In the genomic region with DNA sequence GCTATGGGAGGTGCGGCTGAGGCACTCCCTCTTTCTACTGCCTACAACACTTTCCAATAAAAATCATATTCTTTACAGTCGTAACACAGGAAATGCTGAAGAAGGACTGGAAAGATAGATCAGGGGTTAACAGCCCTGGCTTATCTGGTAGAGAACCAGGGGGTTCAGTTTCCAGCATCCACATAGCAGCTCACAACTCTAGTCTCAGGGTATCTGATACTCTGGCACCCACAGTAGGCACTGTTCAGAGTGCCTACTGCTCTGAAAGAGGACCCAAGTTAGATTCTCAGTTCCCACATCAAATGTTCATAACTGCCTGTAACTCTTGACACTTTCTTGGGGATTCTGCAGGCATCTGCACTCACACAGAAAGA, we compare ENCODE assay signal across 8 mouse cellular contexts. TPM values are rescaled to one million over a fixed set of nuclear protein-coding genes. Genes with fewer than 3 reads are reported as not detected.
DNase-seq lines count a peak whose midpoint lies in the region; ATAC-seq and TF ChIP-seq lines count a peak whose summit lies in the region.

No protein-coding gene starts in this region.

- in situ Hi-C loops in Patski (cut with MboI; ENCODE audit: low pct_unique_long_range_greater_than_20kb), result loop anchor here (10.0 kb wide), 2 partner anchors 262 to 812 kb away; no protein-coding TSS in a partner anchor

- no peak for DNase-seq in heart, postnatal 25 days (ENCODE audit: low spot score)
- DNase-seq in Patski (ENCODE audit: low read depth, low spot score) (no peak), adipocyte (ENCODE audit: low spot score) (no peak)
- no peak for DNase-seq in hindbrain, embryonic 14.5 days (ENCODE audit: low spot score)
- no peak for DNase-seq in midbrain, embryonic 11.5 days (ENCODE audit: low spot score, missing footprints)
- no peak for DNase-seq in retina, embryonic 14.5 days (ENCODE audit: low spot score)
- DNase-seq in adrenal gland, postnatal 14 days, result no peak

- H3K4me2 ChIP-seq in heart, embryonic 15.5 days, result peak overlapping the region; percentile 62
- H3K4me2 ChIP-seq in hindbrain, embryonic 14.5 days (replicated peaks), result peak overlapping the region; percentile 68
- H3K4me2 ChIP-seq in midbrain, embryonic 11.5 days, result peak overlapping the region; percentile 68

- POLR2A ChIA-PET in Patski (lab: Charles Lee), result no interaction called here

- WGBS in heart, embryonic 15.5 days, result 0% methylated on average over 2 of the region's 2 CpGs
- 0% methylated on average over 2 of the region's 2 CpGs for WGBS in hindbrain, embryonic 14.5 days
- 3% methylated on average over 2 of the region's 2 CpGs for WGBS in midbrain, embryonic 11.5 days

- peaks cover 27% of the 10 kb centered on the region for H3K4me1 ChIP-seq in heart, embryonic 15.5 days (replicated peaks)
- peaks cover 8% of the 10 kb centered on the region for H3K4me1 ChIP-seq in hindbrain, embryonic 14.5 days (replicated peaks; ENCODE audit: control insufficient read depth, insufficient read depth, low read length)
- no peaks in the 10 kb centered on the region; the same call in 1 of the 2 replicates for H3K4me1 ChIP-seq in midbrain, embryonic 11.5 days (ENCODE audit: control insufficient read depth, insufficient read depth, low read length)

- H3K36me3 ChIP-seq in heart, embryonic 15.5 days, result peaks cover 9% of the 10 kb centered on the region
- H3K36me3 ChIP-seq in hindbrain, embryonic 14.5 days (replicated peaks; ENCODE audit: control insufficient read depth, insufficient read depth), result no peaks in the 10 kb centered on the region; the same call in 1 of the 2 replicates
- no peaks in the 10 kb centered on the region for H3K36me3 ChIP-seq in midbrain, embryonic 11.5 days (ENCODE audit: control insufficient read depth, insufficient read depth, low read length)

- CTCF ChIA-PET in Patski (lab: Charles Lee), result interaction anchor here (1.0 to 9.3 kb wide), 2 partner anchors 123 to 132 kb away, joined by 3 to 177 read pairs; a partner anchor contains a TSS

- no peak for TF ChIP-seq CTCF in Patski (IDR thresholded peaks at IDR 0.05)

- ATAC-seq in heart, embryonic 15.5 days (replicated peaks; ENCODE audit: insufficient number of reproducible peaks, insufficient read depth, low FRiP score, low read depth), result no peak
- ATAC-seq in Patski, result peak; percentile 3
- peak; percentile 49; the same call in 1 of the 2 replicates for ATAC-seq in hindbrain, embryonic 14.5 days (ENCODE audit: low FRiP score)
- no peak for ATAC-seq in midbrain, embryonic 11.5 days (ENCODE audit: low FRiP score)

- H3K27me3 ChIP-seq in heart, embryonic 15.5 days, result no peaks in the 10 kb centered on the region
- H3K27me3 ChIP-seq in Patski, result no peaks in the 10 kb centered on the region
- H3K27me3 ChIP-seq in hindbrain, embryonic 14.5 days (ENCODE audit: control insufficient read depth, insufficient read depth, low read length), result no peaks in the 10 kb centered on the region
- no peaks in the 10 kb centered on the region for H3K27me3 ChIP-seq in midbrain, embryonic 11.5 days (ENCODE audit: control insufficient read depth, insufficient read depth, low read length)

- peak overlapping the region; percentile 98 for H3K27ac ChIP-seq in heart, embryonic 15.5 days
- H3K27ac ChIP-seq in hindbrain, embryonic 14.5 days, result no peak overlapping the region
- no peak overlapping the region for H3K27ac ChIP-seq in midbrain, embryonic 11.5 days (ENCODE audit: low read depth, low read length)

- no peaks in the 10 kb centered on the region for H3K9me3 ChIP-seq in heart, embryonic 15.5 days (replicated peaks)
- no peaks in the 10 kb centered on the region for H3K9me3 ChIP-seq in hindbrain, embryonic 14.5 days (ENCODE audit: control insufficient read depth, low read length)
- H3K9me3 ChIP-seq in midbrain, embryonic 11.5 days (ENCODE audit: control insufficient read depth, low read length), result no peaks in the 10 kb centered on the region

- intact Hi-C loops in heart, postnatal 25 days (cut with DNase I), result loop anchor here (10.0 kb wide), 1 partner anchor 802 kb away; a partner anchor contains a TSS

- peak overlapping the region; percentile 40; the same call in 1 of the 2 replicates for H3K9ac ChIP-seq in heart, embryonic 15.5 days
- peak overlapping the region; percentile 72 for H3K9ac ChIP-seq in hindbrain, embryonic 14.5 days
- no peak overlapping the region for H3K9ac ChIP-seq in midbrain, embryonic 11.5 days (ENCODE audit: low read length)

- peak overlapping the region; percentile 81 for H3K4me3 ChIP-seq in heart, embryonic 15.5 days
- H3K4me3 ChIP-seq in hindbrain, embryonic 14.5 days (replicated peaks; ENCODE audit: low read length), result peak overlapping the region; percentile 58
- H3K4me3 ChIP-seq in midbrain, embryonic 11.5 days (ENCODE audit: low read depth, low read length), result peak overlapping the region; percentile 59

RNA-seq across cellular contexts. Expression of a gene that starts 0.4 kb away (rescaled TPM):
- 69.2 and 70.0 TPM in 2 replicates for polyA plus RNA-seq in heart, embryonic 15.5 days (2015; fragmentation: Nextera tagmentation; extraction: Ambion mirVana)
- total RNA-seq in heart, postnatal 25 days (2021), result 10 to 100 TPM; 56.6 to 60.1 TPM
- 59.9 TPM for polyA plus RNA-seq in Patski (2021)
- polyA plus RNA-seq in hindbrain, embryonic 14.5 days (2014; fragmentation: Nextera tagmentation; extraction: Ambion mirVana), result 15.4 and 15.8 TPM in 2 replicates
- 19.5 and 21.4 TPM in 2 replicates for polyA plus RNA-seq in midbrain, embryonic 11.5 days (2014; fragmentation: Nextera tagmentation; extraction: Ambion mirVana)
- total RNA-seq in adrenal gland, postnatal 14 days (2021), result 48.3 and 50.7 TPM in 2 replicates

RNA-seq across cellular contexts. Expression of a gene that starts 37.8 kb away (rescaled TPM):
- 12.1 and 12.7 TPM in 2 replicates for polyA plus RNA-seq in heart, embryonic 15.5 days (2015; fragmentation: Nextera tagmentation; extraction: Ambion mirVana)
- total RNA-seq in heart, postnatal 25 days (2021), result 1 to 10 TPM; 7.0 to 9.0 TPM
- 19.4 TPM for polyA plus RNA-seq in Patski (2021)
- polyA plus RNA-seq in hindbrain, embryonic 14.5 days (2014; fragmentation: Nextera tagmentation; extraction: Ambion mirVana), result 3.0 and 4.3 TPM in 2 replicates
- polyA plus RNA-seq in midbrain, embryonic 11.5 days (2014; fragmentation: Nextera tagmentation; extraction: Ambion mirVana), result 7.7 and 8.8 TPM in 2 replicates
- total RNA-seq in adrenal gland, postnatal 14 days (2021), result 10.0 and 10.6 TPM in 2 replicates

RNA-seq across cellular contexts. Expression of a gene that starts 57.8 kb away (rescaled TPM):
- polyA plus RNA-seq in heart, embryonic 15.5 days (2015; fragmentation: Nextera tagmentation; extraction: Ambion mirVana), result 246 and 363 TPM in 2 replicates
- 100 to 1,000 TPM; 227 to 243 TPM for total RNA-seq in heart, postnatal 25 days (2021)
- 6,297 TPM for polyA plus RNA-seq in Patski (2021)
- polyA plus RNA-seq in hindbrain, embryonic 14.5 days (2014; fragmentation: Nextera tagmentation; extraction: Ambion mirVana), result 168 and 171 TPM in 2 replicates
- polyA plus RNA-seq in midbrain, embryonic 11.5 days (2014; fragmentation: Nextera tagmentation; extraction: Ambion mirVana), result 142 and 147 TPM in 2 replicates
- total RNA-seq in adrenal gland, postnatal 14 days (2021), result 306 and 371 TPM in 2 replicates

Comparison
In these comparisons a context has a peak if more than half of its experiments do, and no peak if none do; other contexts are left out.
1. ATAC-seq: peak in Patski (single experiment) and hindbrain, embryonic 14.5 days (single experiment); none in heart, embryonic 15.5 days (single experiment) and midbrain, embryonic 11.5 days (single experiment).
2. RNA of a gene that starts 57.8 kb away (polyA plus RNA-seq): 6,297 TPM in Patski (single experiment); 246 to 363 TPM in heart, embryonic 15.5 days, 168 to 171 TPM in hindbrain, embryonic 14.5 days and 142 to 147 TPM in midbrain, embryonic 11.5 days; every median in the first group is over 10 times any median in the second.
3. Peak in every context shown above with its lines, with median percentiles within 50 percentile points of each other: H3K4me2 ChIP-seq and H3K4me3 ChIP-seq.